Mouse (Mus musculus) erythroblast, embryonic 14.5 days (primary cell): ENCODE results near the gene Parp16. TPM values are rescaled to one million over a fixed set of nuclear protein-coding genes. Genes with fewer than 3 reads are reported as not detected.

Source experiments
- H3K27me3 ChIP-seq: 2 replicates; pipeline ENCODE4 v1.6.1; 2012; ENCODE audit warnings: inconsistent platforms; ENCODE audit not compliant: control insufficient read depth
- H3K36me3 ChIP-seq: 2 replicates; pipeline ENCODE4 v1.6.1; 2012; ENCODE audit warnings: mild to moderate bottlenecking, inconsistent platforms; ENCODE audit not compliant: control insufficient read depth
- H3K4me1 ChIP-seq: 2 replicates; pipeline ENCODE4 v1.6.1; 2012; ENCODE audit warnings: inconsistent platforms; ENCODE audit not compliant: control insufficient read depth
- H3K4me3 ChIP-seq: replicated peaks from 2 replicates; pipeline ENCODE3; 2012; ENCODE audit warnings: moderate library complexity, mild to moderate bottlenecking, inconsistent platforms
- H3K9me3 ChIP-seq: 2 replicates; pipeline ENCODE4 v1.6.1; 2012; ENCODE audit warnings: low read length, inconsistent platforms, mixed read lengths; ENCODE audit not compliant: control insufficient read depth
- GATA1 ChIP-seq: IDR thresholded peaks from 2 replicates; pipeline ENCODE4 v1.6.1; 2012; ENCODE audit warnings: low read length, inconsistent platforms, mixed read lengths
- TAL1 ChIP-seq: IDR thresholded peaks from 3 replicates; pipeline ENCODE4 v1.6.1; 2012; ENCODE audit warnings: low read length, inconsistent platforms, mixed read lengths
- polyA plus RNA-seq: library from polyadenylated mRNA; stranded (reverse); fragments of >175 nt; gene quantifications from 2 replicates; pipeline ENCODE4 v1.2.3, GENCODE M21; 2012

Gene Parp16
- polyA plus RNA-seq, 1 experiment: 3.0 TPM

GRCm38 (mm10) chr9:65161881-65162280 lies 33.3 kb upstream of the Parp16 start:
- no peaks in the 10 kb centered on the region for H3K36me3 ChIP-seq
- H3K4me1 ChIP-seq: no peaks in the 10 kb centered on the region
- H3K27me3 ChIP-seq: peaks cover 90% of the 10 kb centered on the region

GRCm38 (mm10) chr9:65162711-65163639 lies 32.2 kb upstream of the Parp16 start:
- Histone ChIP-seq H3K4me3 (no peak overlapping the region), H3K4me1 (no peaks in the 10 kb centered on the region), H3K36me3 (no peaks in the 10 kb centered on the region), H3K9me3 (peaks cover 4% of the 10 kb centered on the region; the same call in 1 of the 2 replicates), H3K27me3 (peaks cover 79% of the 10 kb centered on the region)
- no peak for TF ChIP-seq TAL1
- TF ChIP-seq GATA1: no peak

More at GRCm38 (mm10) chr9:65161881-65162280, 33.3 kb upstream of the Parp16 start:
- no peak for TF ChIP-seq TAL1
- no peak for TF ChIP-seq GATA1
- Histone ChIP-seq H3K9me3 (peaks cover 4% of the 10 kb centered on the region; the same call in 1 of the 2 replicates), H3K4me3 (no peak overlapping the region)

GRCm38 (mm10) chr9:65164870-65165269 lies 30.3 kb upstream of the Parp16 start:
- Histone ChIP-seq H3K36me3 (no peaks in the 10 kb centered on the region), H3K4me3 (no peak overlapping the region), H3K27me3 (peaks cover 64% of the 10 kb centered on the region), H3K4me1 (no peaks in the 10 kb centered on the region), H3K9me3 (peaks cover 4% of the 10 kb centered on the region; the same call in 1 of the 2 replicates)
- TF ChIP-seq GATA1 (no peak), TAL1 (no peak)

- Histone ChIP-seq H3K4me1 (no peaks in the 10 kb centered on the region), H3K4me3 (no peak overlapping the region), H3K9me3 (peaks cover 4% of the 10 kb centered on the region; the same call in 1 of the 2 replicates), H3K27me3 (peaks cover 49% of the 10 kb centered on the region), H3K36me3 (no peaks in the 10 kb centered on the region)
- TF ChIP-seq GATA1 (no peak), TAL1 (no peak)
These were observed 28.8 kb upstream of the Parp16 start for GRCm38 (mm10) chr9:65166386-65166785.

GRCm38 (mm10) chr9:65168534-65168933 lies 26.6 kb upstream of the Parp16 start:
- Histone ChIP-seq H3K27me3 (peaks cover 36% of the 10 kb centered on the region), H3K4me3 (no peak overlapping the region), H3K9me3 (peaks cover 4% of the 10 kb centered on the region; the same call in 1 of the 2 replicates), H3K4me1 (no peaks in the 10 kb centered on the region), H3K36me3 (no peaks in the 10 kb centered on the region)
- TF ChIP-seq GATA1 (no peak), TAL1 (no peak)

- no peak for TF ChIP-seq TAL1
- no peak for TF ChIP-seq GATA1
- H3K4me3 ChIP-seq: no peak overlapping the region
- H3K27me3 ChIP-seq: peaks cover 35% of the 10 kb centered on the region
- peaks cover 4% of the 10 kb centered on the region; the same call in 1 of the 2 replicates for H3K9me3 ChIP-seq
- no peaks in the 10 kb centered on the region for H3K36me3 ChIP-seq
- H3K4me1 ChIP-seq: no peaks in the 10 kb centered on the region
These were observed 26.2 kb upstream of the Parp16 start for GRCm38 (mm10) chr9:65168952-65169351.

GRCm38 (mm10) chr9:65172654-65173053 lies 22.5 kb upstream of the Parp16 start:
- H3K36me3 ChIP-seq: no peaks in the 10 kb centered on the region
- no peaks in the 10 kb centered on the region for H3K4me1 ChIP-seq
- peaks cover 19% of the 10 kb centered on the region for H3K27me3 ChIP-seq
- TF ChIP-seq GATA1 (no peak), TAL1 (no peak)
- H3K4me3 ChIP-seq: no peak overlapping the region
- H3K9me3 ChIP-seq: no peaks in the 10 kb centered on the region

DNA sequence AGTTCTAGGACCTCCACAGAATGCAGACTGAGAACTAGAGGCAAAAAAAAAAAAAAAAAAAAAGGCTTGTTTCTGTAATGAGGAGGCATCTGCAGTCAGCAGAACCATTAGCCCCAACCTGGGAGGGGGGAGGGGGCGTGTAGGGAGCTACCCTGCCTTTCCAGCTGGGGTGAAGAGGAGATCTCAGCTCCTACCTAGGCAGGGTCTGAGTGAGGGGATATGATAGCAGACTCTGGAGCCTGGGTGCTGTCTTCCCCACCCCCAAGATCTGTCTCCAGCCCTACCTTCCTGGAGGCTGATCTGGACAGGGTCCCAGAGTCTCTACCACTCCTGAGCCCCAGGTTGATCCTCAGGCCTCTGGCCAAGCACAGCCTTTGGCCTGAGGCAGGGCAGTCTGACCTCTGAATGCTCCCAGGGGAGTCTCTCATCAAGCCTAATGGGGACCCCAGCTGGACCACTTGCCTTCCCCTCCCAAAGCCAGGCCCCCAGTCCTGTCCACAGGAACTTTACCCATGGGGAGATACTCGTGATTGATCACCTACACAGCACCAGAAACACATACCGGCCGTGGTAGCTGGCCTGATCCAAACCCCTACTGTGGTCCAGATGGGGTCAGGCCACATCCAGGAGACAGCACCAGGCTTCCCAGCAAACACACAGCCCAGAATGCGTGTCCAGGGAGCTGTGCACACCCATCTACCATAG lies 19.8 kb upstream of the Parp16 start:
- Histone ChIP-seq H3K4me3 (no peak overlapping the region), H3K27me3 (peaks cover 46% of the 10 kb centered on the region), H3K9me3 (no peaks in the 10 kb centered on the region), H3K4me1 (peaks cover 2% of the 10 kb centered on the region), H3K36me3 (no peaks in the 10 kb centered on the region)
- TF ChIP-seq TAL1 (no peak), GATA1 (no peak)
